Comparison of ENCODE assay signal across 8 mouse cellular contexts in genomic region chr10:67284311-67284710, GRCm38 (mm10). TPM values are rescaled to one million over a fixed set of nuclear protein-coding genes. Genes with fewer than 3 reads are reported as not detected.
DNase-seq lines count a peak whose midpoint lies in the region; ATAC-seq lines count a peak whose summit lies in the region.

No protein-coding gene starts in this region.

- DNase-seq in cerebellum, adult 11 months = peak; percentile 20
- no peak for DNase-seq in cerebellum, adult 8-10 months
- peak; percentile 82 for DNase-seq in adipocyte (ENCODE audit: low spot score)
- DNase-seq in layer of hippocampus, postnatal 25 days (ENCODE audit: extremely low spot score in 1 of 2, low spot score in 1 of 2) = no peak

- H3K27me3 ChIP-seq in embryonic facial prominence, embryonic 12.5 days = no peaks in the 10 kb centered on the region
- no peaks in the 10 kb centered on the region for H3K27me3 ChIP-seq in hindbrain, embryonic 13.5 days
- H3K27me3 ChIP-seq in liver, embryonic 12.5 days (replicated peaks) = no peaks in the 10 kb centered on the region
- no peaks in the 10 kb centered on the region for H3K27me3 ChIP-seq in neural tube, embryonic 12.5 days (replicated peaks)

- peaks cover 11% of the 10 kb centered on the region for H3K4me1 ChIP-seq in embryonic facial prominence, embryonic 12.5 days
- peaks cover 31% of the 10 kb centered on the region for H3K4me1 ChIP-seq in hindbrain, embryonic 13.5 days (replicated peaks)
- H3K4me1 ChIP-seq in liver, embryonic 12.5 days = peaks cover 38% of the 10 kb centered on the region
- H3K4me1 ChIP-seq in neural tube, embryonic 12.5 days = peaks cover 16% of the 10 kb centered on the region

- H3K36me3 ChIP-seq in embryonic facial prominence, embryonic 12.5 days = no peaks in the 10 kb centered on the region
- no peaks in the 10 kb centered on the region for H3K36me3 ChIP-seq in hindbrain, embryonic 13.5 days
- H3K36me3 ChIP-seq in liver, embryonic 12.5 days = no peaks in the 10 kb centered on the region
- no peaks in the 10 kb centered on the region for H3K36me3 ChIP-seq in neural tube, embryonic 12.5 days

- H3K9me3 ChIP-seq in embryonic facial prominence, embryonic 12.5 days = no peaks in the 10 kb centered on the region
- no peaks in the 10 kb centered on the region for H3K9me3 ChIP-seq in hindbrain, embryonic 13.5 days
- H3K9me3 ChIP-seq in liver, embryonic 12.5 days (replicated peaks) = no peaks in the 10 kb centered on the region
- H3K9me3 ChIP-seq in neural tube, embryonic 12.5 days = no peaks in the 10 kb centered on the region

- peak overlapping the region; percentile 89 for H3K4me3 ChIP-seq in embryonic facial prominence, embryonic 12.5 days
- peak overlapping the region; percentile 96 for H3K4me3 ChIP-seq in hindbrain, embryonic 13.5 days
- H3K4me3 ChIP-seq in liver, embryonic 12.5 days = peak overlapping the region; percentile 92
- H3K4me3 ChIP-seq in neural tube, embryonic 12.5 days = peak overlapping the region; percentile 91

- 5% methylated on average over 10 of the region's 10 CpGs for WGBS in embryonic facial prominence, embryonic 12.5 days
- 1% methylated on average over 10 of the region's 10 CpGs for WGBS in hindbrain, embryonic 13.5 days
- 6% methylated on average over 10 of the region's 10 CpGs for WGBS in liver, embryonic 12.5 days (ENCODE audit: insufficient replicate concordance)
- 3% methylated on average over 10 of the region's 10 CpGs for WGBS in neural tube, embryonic 12.5 days

- peak overlapping the region; percentile 88 for H3K9ac ChIP-seq in embryonic facial prominence, embryonic 12.5 days
- H3K9ac ChIP-seq in hindbrain, embryonic 13.5 days = peak overlapping the region; percentile 97
- peak overlapping the region; percentile 92 for H3K9ac ChIP-seq in liver, embryonic 12.5 days
- H3K9ac ChIP-seq in neural tube, embryonic 12.5 days = peak overlapping the region; percentile 87

- peak overlapping the region; percentile 88 for H3K4me2 ChIP-seq in embryonic facial prominence, embryonic 12.5 days (replicated peaks)
- H3K4me2 ChIP-seq in hindbrain, embryonic 13.5 days = peak overlapping the region; percentile 92
- peak overlapping the region; percentile 92 for H3K4me2 ChIP-seq in liver, embryonic 12.5 days
- peak overlapping the region; percentile 91 for H3K4me2 ChIP-seq in neural tube, embryonic 12.5 days (replicated peaks)

- 0 out of 2 replicates have a peak overlapping the region, but pooled peaks have one; percentile 41 for H3K27ac ChIP-seq in embryonic facial prominence, embryonic 12.5 days
- peak overlapping the region; percentile 83 for H3K27ac ChIP-seq in hindbrain, embryonic 13.5 days
- peak overlapping the region; percentile 73 for H3K27ac ChIP-seq in liver, embryonic 12.5 days
- 0 out of 2 replicates have a peak overlapping the region, but pooled peaks have one; percentile 32 for H3K27ac ChIP-seq in neural tube, embryonic 12.5 days

- ATAC-seq in embryonic facial prominence, embryonic 12.5 days (ENCODE audit: insufficient number of reproducible peaks, insufficient read depth, low FRiP score, low TSS enrichment) = no peak; the same call in 1 of the 2 replicates
- no peak for ATAC-seq in hindbrain, embryonic 13.5 days (ENCODE audit: low FRiP score)
- no peak for ATAC-seq in liver, embryonic 12.5 days
- ATAC-seq in neural tube, embryonic 12.5 days (ENCODE audit: low FRiP score, low read depth) = no peak

RNA-seq across cellular contexts. Expression of gene Nrbf2, which starts 0.8 kb away (rescaled TPM):
- 38.7 and 41.6 TPM in 2 replicates for polyA plus RNA-seq in embryonic facial prominence, embryonic 12.5 days (2016; fragmentation: Nextera tagmentation; extraction: Ambion mirVana)
- polyA plus RNA-seq in hindbrain, embryonic 13.5 days (2015; fragmentation: Nextera tagmentation; extraction: Ambion mirVana) = 44.0 and 44.5 TPM in 2 replicates
- polyA plus RNA-seq in liver, embryonic 12.5 days (2016; fragmentation: Nextera tagmentation; extraction: Ambion mirVana) = 23.6 and 24.2 TPM in 2 replicates
- 38.2 and 42.4 TPM in 2 replicates for polyA plus RNA-seq in neural tube, embryonic 12.5 days (2016; fragmentation: Nextera tagmentation; extraction: Ambion mirVana)
- total RNA-seq in layer of hippocampus, postnatal 25 days (2021) = 10 to 100 TPM; 17.9 to 21.1 TPM

Comparison
In these comparisons a context has a peak if more than half of its experiments do, and no peak if none do; other contexts are left out.
1. DNase-seq: peak in cerebellum, adult 11 months (single experiment) and adipocyte (single experiment); none in cerebellum, adult 8-10 months (single experiment) and layer of hippocampus, postnatal 25 days (0 of 2).
2. H3K27ac ChIP-seq: peak in every context shown above with its lines; median percentile 83 in hindbrain, embryonic 13.5 days; 73 in liver, embryonic 12.5 days; 41 in embryonic facial prominence, embryonic 12.5 days; 32 in neural tube, embryonic 12.5 days.
3. Peak in every context shown above with its lines, with median percentiles within 50 percentile points of each other: H3K4me2 ChIP-seq, H3K4me3 ChIP-seq and H3K9ac ChIP-seq.